Mouse (Mus musculus) testis, adult 2 months (tissue): ENCODE measurements around the gene Olfr790.

ENCODE experiments used
- CTCF ChIP-seq: fragments of 200-500 bp; IDR thresholded peaks from 2 replicates; pipeline ENCODE4 v1.5.1; 2012; ENCODE audit warnings: low read depth, mild to moderate bottlenecking, inconsistent platforms, low read length, moderate library complexity; ENCODE audit not compliant: control insufficient read depth, insufficient read depth, insufficient replicate concordance
- POLR2A ChIP-seq: fragments of 200-500 bp; IDR thresholded peaks from 2 replicates; pipeline ENCODE4 v1.6.1; 2012; ENCODE audit warnings: low read depth, mild to moderate bottlenecking, inconsistent platforms, low read length, moderate library complexity; ENCODE audit not compliant: control insufficient read depth

DNA sequence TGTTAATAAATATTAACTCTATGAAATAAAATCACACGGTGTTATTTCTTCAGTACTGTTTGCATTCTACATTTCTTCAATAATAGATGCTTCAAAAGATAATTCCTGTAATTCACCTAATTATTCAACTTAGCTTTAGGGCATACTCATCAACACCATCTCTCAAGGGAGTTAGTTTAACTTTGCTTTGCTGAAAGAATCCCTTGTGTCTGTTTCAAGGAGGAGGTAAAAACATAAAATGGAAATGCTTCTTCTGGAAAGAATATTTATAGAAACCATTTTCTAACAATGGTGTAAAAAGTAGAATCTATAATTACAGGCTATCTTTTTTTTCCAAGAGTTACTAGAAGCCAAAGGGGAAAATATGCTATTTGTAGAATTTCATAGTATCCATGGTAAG lies 40.6 kb downstream of the Olfr790 start, which contains the start of gene Olfr792:
- TF ChIP-seq CTCF: no peak
- no peak for TF ChIP-seq POLR2A
